Mouse (Mus musculus) heart, adult 2 months (tissue): Measurements from ENCODE around the gene Maml3.

ENCODE experiments used
- CTCF ChIP-seq: fragments of 200-600 bp; IDR thresholded peaks from 2 replicates; pipeline ENCODE4 v1.8.1; 2022; ENCODE audit warnings: antibody characterized with exemption, mild to moderate bottlenecking, moderate library complexity
- POLR2A ChIP-seq: fragments of 200-500 bp; IDR thresholded peaks from 2 replicates; pipeline ENCODE4 v1.6.1; 2011; ENCODE audit warnings: mild to moderate bottlenecking, low read depth, low read length, control low read depth; ENCODE audit not compliant: insufficient read depth

- TF ChIP-seq POLR2A (no peak), CTCF (no peak)
Observed at GRCm38 (mm10) chr3:51851596-51851995, 253.3 kb downstream of the Maml3 start.
